Mouse (Mus musculus) neutrophil, adult 5-6 weeks (primary cell): Measurements from ENCODE around the gene Zbtb32. TPM values are rescaled to one million over a fixed set of nuclear protein-coding genes. Genes with fewer than 3 reads are reported as not detected.
A peak's percentile ranks its signal among the peaks of the same experiment; 100 is the strongest.

ENCODE experiments used
- ATAC-seq: fragments of 151-379, 151-347 bp; 2 replicates; pipeline ENCODE4 v1.8.0; 2017; ENCODE audit warnings: mild to moderate bottlenecking, moderate TSS enrichment; ENCODE audit not compliant: insufficient number of reproducible peaks, poor library complexity, low FRiP score, severe bottlenecking; ENCODE audit errors: extremely low read depth
- total RNA-seq: library from RNA; stranded (forward); fragments of 200-1000 nt; gene quantifications from 2 replicates; pipeline ENCODE4 v1.2.3, GENCODE M21; 2017

Gene Zbtb32
- total RNA-seq, 1 experiment from 2014 or later, result 3.0 TPM

DNA sequence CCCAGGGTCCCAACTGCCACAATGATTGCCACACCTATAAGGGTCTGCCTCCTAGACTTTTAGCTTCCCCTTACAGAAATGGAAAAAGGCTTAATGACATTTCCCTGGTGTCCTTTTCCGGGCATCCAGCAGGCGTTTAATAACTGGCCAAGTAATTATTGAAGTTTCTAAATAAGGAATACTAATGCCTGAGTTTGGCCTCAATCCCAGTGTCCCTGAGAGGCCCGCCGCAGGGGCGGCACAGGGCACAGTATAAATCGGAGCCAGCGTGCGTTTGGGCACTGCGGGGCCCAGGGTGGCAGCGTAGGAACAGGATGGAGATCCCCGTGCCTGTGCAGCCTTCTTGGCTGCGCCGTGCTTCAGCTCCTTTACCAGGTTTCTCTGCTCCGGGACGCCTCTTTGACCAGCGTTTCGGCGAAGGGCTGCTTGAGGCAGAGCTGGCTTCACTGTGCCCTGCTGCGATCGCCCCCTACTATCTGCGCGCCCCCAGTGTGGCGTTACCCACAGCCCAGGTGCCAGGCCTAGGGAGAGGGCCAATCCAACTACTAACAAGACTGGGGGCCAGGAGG lies 45.6 kb downstream of the Zbtb32 start:
- no peak for ATAC-seq

GRCm38 (mm10) chr7:30552102-30553020 lies 46.3 kb downstream of the Zbtb32 start, which contains the start of the genes Hspb6 and Proser3:
Hspb6 (plus strand) TSS chr7:30552178.
Proser3 (minus strand) TSS chr7:30552299.
- ATAC-seq, result peak; percentile 95

DNA sequence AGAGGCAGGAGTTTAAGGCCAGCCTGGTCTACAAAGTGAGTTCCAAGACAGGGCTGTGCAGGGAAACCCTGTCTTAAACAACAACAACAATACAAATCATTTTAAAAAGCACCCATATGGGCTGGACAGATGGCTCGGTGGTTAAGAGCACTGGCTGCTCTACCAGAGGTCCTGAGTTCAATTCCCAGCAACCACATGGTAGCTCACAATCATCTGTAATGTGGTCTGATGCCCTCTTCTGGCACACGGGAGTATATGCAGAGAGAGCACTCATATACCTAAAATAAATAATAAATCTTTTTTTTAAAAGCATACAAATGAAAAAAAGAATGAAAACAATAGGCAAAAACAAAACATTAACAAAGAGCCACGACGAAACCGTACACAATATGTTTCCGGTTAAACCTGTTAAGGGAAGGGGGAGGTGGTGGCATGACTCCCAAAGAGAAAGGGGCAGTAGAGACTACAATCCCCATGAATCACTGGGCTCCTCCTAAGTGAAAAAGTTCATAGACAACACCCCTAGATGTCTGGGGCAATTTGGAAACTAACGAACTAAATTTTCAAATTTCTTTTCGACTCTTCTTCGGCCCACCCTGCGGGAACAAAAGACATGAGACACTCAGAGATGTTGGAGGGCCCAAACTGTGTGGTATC lies 47.1 kb downstream of the Zbtb32 start:
- ATAC-seq, result peak; percentile 46

GRCm38 (mm10) chr7:30550603-30551002 lies 48.1 kb downstream of the Zbtb32 start:
- no peak for ATAC-seq

DNA sequence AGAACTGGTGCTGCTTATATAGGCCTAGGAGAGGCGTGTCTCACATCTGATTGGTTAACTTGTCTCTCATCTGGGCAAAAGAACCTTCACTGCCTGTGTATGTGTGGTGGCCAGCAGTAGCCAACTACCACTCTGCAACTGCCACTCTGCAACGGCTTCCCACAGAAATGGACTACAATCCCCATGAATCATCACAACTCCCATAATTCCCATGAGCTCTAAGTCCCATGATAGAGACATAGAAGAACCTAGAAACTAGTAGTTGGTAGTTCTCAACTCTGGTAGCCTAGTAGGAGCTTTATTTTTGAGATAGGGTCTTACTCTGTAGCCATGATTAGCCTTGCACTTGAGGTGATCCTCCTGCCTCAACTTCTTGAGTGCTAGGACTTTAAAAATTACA lies 48.8 kb downstream of the Zbtb32 start:
- no peak for ATAC-seq

- no peak for ATAC-seq
Observed at GRCm38 (mm10) chr7:30544327-30544726, 54.4 kb downstream of the Zbtb32 start.

- no peak for ATAC-seq
Observed at GRCm38 (mm10) chr7:30540572-30540971, 58.1 kb downstream of the Zbtb32 start.

Other genes starting within 250 kb of the Zbtb32 start
- gene Lrfn3, start 236.1 kb downstream of the Zbtb32 start, total RNA-seq, result not detected in 2 replicates
- gene Tyrobp, start 185.1 kb downstream of the Zbtb32 start, total RNA-seq, result 1,375 and 1,494 TPM in 2 replicates
- gene Hcst, start 179.1 kb downstream of the Zbtb32 start, total RNA-seq, result 44.4 and 46.6 TPM in 2 replicates
- 34.3 and 46.9 TPM in 2 replicates for gene Nfkbid, start 177.2 kb downstream of the Zbtb32 start, total RNA-seq
- 0.98 TPM in 1 of 2 replicates, not detected in the other for gene Aplp1, start 153.4 kb downstream of the Zbtb32 start, total RNA-seq
- gene Kirrel2, start 141.2 kb downstream of the Zbtb32 start, total RNA-seq, result not detected in 2 replicates
- not detected in 2 replicates for gene Nphs1, start 140.6 kb downstream of the Zbtb32 start, total RNA-seq
- gene Prodh2, start 105.3 kb downstream of the Zbtb32 start, total RNA-seq, result not detected in 2 replicates
- 0.70 and 7.5 TPM in 2 replicates for gene Arhgap33, start 63.8 kb downstream of the Zbtb32 start, total RNA-seq
- 3.7 and 5.3 TPM in 2 replicates for gene Hspb6, start 46.7 kb downstream of the Zbtb32 start, total RNA-seq
- gene Proser3, start 46.6 kb downstream of the Zbtb32 start, total RNA-seq, result 6.8 and 7.8 TPM in 2 replicates
- gene Lin37, start 39.1 kb downstream of the Zbtb32 start, total RNA-seq, result 22.0 and 41.4 TPM in 2 replicates
- 67.3 and 69.4 TPM in 2 replicates for gene U2af1l4, start 35.6 kb downstream of the Zbtb32 start, total RNA-seq
- gene Gm49396, start 35.6 kb downstream of the Zbtb32 start, total RNA-seq, result 20.0 and 20.3 TPM in 2 replicates
- 166 and 194 TPM in 2 replicates for gene Psenen, start 35.3 kb downstream of the Zbtb32 start, total RNA-seq
- not detected in 2 replicates for gene Igflr1, start 33.5 kb downstream of the Zbtb32 start, total RNA-seq
- 36.5 and 64.7 TPM in 2 replicates for gene Kmt2b, start 10.2 kb downstream of the Zbtb32 start, total RNA-seq
- 0.49 TPM in 1 of 2 replicates, not detected in the other for gene Upk1a, start 13.9 kb upstream of the Zbtb32 start, total RNA-seq
- 190 and 241 TPM in 2 replicates for gene Cox6b1, start 27.2 kb upstream of the Zbtb32 start, total RNA-seq
- not detected in 2 replicates for gene Etv2, start 36.9 kb upstream of the Zbtb32 start, total RNA-seq
- 60.7 and 77.3 TPM in 2 replicates for gene Rbm42, start 51.4 kb upstream of the Zbtb32 start, total RNA-seq
- 22.8 and 29.9 TPM in 2 replicates for gene Haus5, start 66.1 kb upstream of the Zbtb32 start, total RNA-seq
- not detected in 2 replicates for gene Pmis2, start 72.7 kb upstream of the Zbtb32 start, total RNA-seq
- not detected in 2 replicates for gene 2200002J24Rik, start 100.0 kb upstream of the Zbtb32 start, total RNA-seq
- 0.58 TPM in 1 of 2 replicates, not detected in the other for gene Atp4a, start 113.3 kb upstream of the Zbtb32 start, total RNA-seq
- 8.3 and 15.1 TPM in 2 replicates for gene Tmem147, start 130.6 kb upstream of the Zbtb32 start, total RNA-seq
- gene Gapdhs, start 144.8 kb upstream of the Zbtb32 start, total RNA-seq, result not detected in 2 replicates
- gene Sbsn, start 152.6 kb upstream of the Zbtb32 start, total RNA-seq, result 2.0 and 5.8 TPM in 2 replicates
- not detected in 2 replicates for gene Dmkn, start 164.8 kb upstream of the Zbtb32 start, total RNA-seq
- not detected in 2 replicates for gene Krtdap, start 189.0 kb upstream of the Zbtb32 start, total RNA-seq
- 0.35 and 0.37 TPM in 2 replicates for gene Ffar2, start 224.9 kb upstream of the Zbtb32 start, total RNA-seq